Mouse (Mus musculus) heart, adult 2 months (tissue): ENCODE data around the gene Cpne4.

ENCODE experiments used
- CTCF ChIP-seq: fragments of 200-600 bp; IDR thresholded peaks from 2 replicates; pipeline ENCODE4 v1.8.1; 2022; ENCODE audit warnings: antibody characterized with exemption, mild to moderate bottlenecking, moderate library complexity
- POLR2A ChIP-seq: fragments of 200-500 bp; IDR thresholded peaks from 2 replicates; pipeline ENCODE4 v1.6.1; 2011; ENCODE audit warnings: mild to moderate bottlenecking, low read depth, low read length, control low read depth; ENCODE audit not compliant: insufficient read depth

GRCm38 (mm10) chr9:105033641-105034040, 486.6 kb downstream of the Cpne4 start:
- TF ChIP-seq CTCF (no peak), POLR2A (no peak)
